In the genomic region with DNA sequence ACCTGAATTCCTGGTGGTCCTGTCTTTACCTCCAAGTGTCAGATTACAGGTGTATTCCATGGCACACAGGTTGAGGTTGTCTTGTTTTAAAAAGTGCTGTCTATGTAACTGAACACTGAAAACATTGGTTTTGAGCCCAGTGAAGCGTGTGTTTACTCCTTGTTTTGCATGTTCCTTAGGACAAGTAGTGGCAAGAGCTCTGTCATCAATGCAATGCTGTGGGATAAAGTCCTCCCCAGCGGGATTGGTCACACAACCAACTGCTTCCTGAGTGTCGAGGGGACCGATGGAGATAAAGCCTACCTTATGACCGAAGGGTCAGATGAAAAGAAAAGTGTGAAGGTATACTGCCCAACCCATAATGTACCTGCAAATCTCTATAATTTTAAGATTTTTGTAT, we compare ENCODE assay signal across 22 mouse cellular contexts. TPM values are rescaled to one million over a fixed set of nuclear protein-coding genes. Genes with fewer than 3 reads are reported as not detected.
DNase-seq lines count a peak whose midpoint lies in the region; ATAC-seq and TF ChIP-seq lines count a peak whose summit lies in the region.
"Had no signal": no experiment of that assay in that cellular context is flagged by ENCODE, and none has a peak within 500 bp of the region (broad histone marks: within the 10 kb centered on the region; RNA-seq: fewer than 3 reads in every experiment).

No protein-coding gene starts in this region.

- intact Hi-C loops in gastrocnemius, adult 2 months (cut with DNase I), result no loop called here
- intact Hi-C loops in heart, postnatal 36 days (cut with DNase I), result no loop called here

- no peaks in the 10 kb centered on the region for H3K27me3 ChIP-seq in heart, postnatal 0 days (ENCODE audit: control insufficient read depth, insufficient read depth, low read length)
- H3K27me3 ChIP-seq: embryonic facial prominence, embryonic 12.5 days; embryonic facial prominence, embryonic 15.5 days; heart, embryonic 15.5 days; hindbrain, embryonic 12.5 days had no signal

- H3K4me3 ChIP-seq in gastrocnemius, adult 2 months, result peak overlapping the region; percentile 36
- no peak overlapping the region for H3K4me3 ChIP-seq in heart, postnatal 0 days (ENCODE audit: low read depth, low read length)
- H3K4me3 ChIP-seq in layer of hippocampus, adult 2 months, result no peak overlapping the region; the same call in 1 of the 2 replicates
- no peak overlapping the region for H3K4me3 ChIP-seq in olfactory bulb, adult 2 months (ENCODE audit: insufficient read depth, low read depth, low read length)
- H3K4me3 ChIP-seq: embryonic facial prominence, embryonic 12.5 days; embryonic facial prominence, embryonic 15.5 days; heart, embryonic 15.5 days; hindbrain, embryonic 12.5 days had no signal

- ATAC-seq in heart, postnatal 0 days (ENCODE audit: insufficient read depth, low read depth), result no peak
- ATAC-seq: activated CD4-positive, CD25-positive, alpha-beta regulatory T cell, adult 4 months; forebrain, embryonic 14.5 days; inflammation-experienced regulatory T-cells, adult 6 months; intestine, embryonic 16.5 days had no signal

- WGBS in heart, postnatal 0 days, result 83% methylated on average over 5 of the region's 5 CpGs
- 84% methylated on average over 5 of the region's 5 CpGs for WGBS in olfactory bulb, adult 2 months

- no peak for TF ChIP-seq EP300 in heart, postnatal 0 days (IDR thresholded peaks at IDR 0.05; ENCODE audit: low read depth)

- H3K27ac ChIP-seq in gastrocnemius, adult 2 months, result peak overlapping the region; percentile 90
- H3K27ac ChIP-seq in heart, postnatal 0 days (ENCODE audit: low read depth), result peak overlapping the region; percentile 2; the same call in 1 of the 2 replicates
- H3K27ac ChIP-seq in layer of hippocampus, adult 2 months, result peak overlapping the region; percentile 83
- 0 out of 2 replicates have a peak overlapping the region, but pooled peaks have one; percentile 51 for H3K27ac ChIP-seq in olfactory bulb, adult 2 months (ENCODE audit: insufficient read depth, low read depth, low read length)
- H3K27ac ChIP-seq: embryonic facial prominence, embryonic 12.5 days; embryonic facial prominence, embryonic 15.5 days; heart, embryonic 15.5 days; hindbrain, embryonic 12.5 days had no signal

- no peak for DNase-seq in gastrocnemius, adult 2 months
- DNase-seq in gastrocnemius, adult 18-20 months (ENCODE audit: low spot score), result no peak
- DNase-seq in heart, postnatal 0 days (ENCODE audit: low spot score), result no peak
- DNase-seq in heart, postnatal 36 days, result no peak
- no peak for DNase-seq in layer of hippocampus, adult 2 months (ENCODE audit: low spot score in 2 of 2)
- DNase-seq in layer of hippocampus, adult 9-10 months (ENCODE audit: low spot score), result no peak
- no peak for DNase-seq in frontal cortex, adult 2 months (ENCODE audit: extremely low spot score in 1 of 2, low spot score in 1 of 2)

- peaks cover 65% of the 10 kb centered on the region for H3K36me3 ChIP-seq in heart, postnatal 0 days (replicated peaks; ENCODE audit: control insufficient read depth, insufficient read depth, low read length)

- H3K4me2 ChIP-seq in heart, postnatal 0 days (ENCODE audit: low read depth, low read length), result no peak overlapping the region
- H3K4me2 ChIP-seq: embryonic facial prominence, embryonic 12.5 days; embryonic facial prominence, embryonic 15.5 days; heart, embryonic 11.5 days; heart, embryonic 15.5 days; hindbrain, embryonic 12.5 days had no signal

- no peak for TF ChIP-seq CTCF in gastrocnemius, adult 2 months (IDR thresholded peaks at IDR 0.05)
- no peak for TF ChIP-seq CTCF in heart, postnatal 0 days (IDR thresholded peaks at IDR 0.05; ENCODE audit: low read depth)
- no peak for TF ChIP-seq CTCF in layer of hippocampus, adult 2 months (conservative IDR thresholded peaks at IDR 0.05)
- no peak for TF ChIP-seq CTCF in olfactory bulb, adult 2 months (IDR thresholded peaks at IDR 0.05; ENCODE audit: insufficient read depth, low read depth, low read length)

- TF ChIP-seq POLR2A in olfactory bulb, adult 2 months (IDR thresholded peaks at IDR 0.05; ENCODE audit: insufficient read depth, low read depth, low read length), result no peak

- H3K9ac ChIP-seq in heart, postnatal 0 days (replicated peaks; ENCODE audit: low read depth, low read length), result no peak overlapping the region
- H3K9ac ChIP-seq: embryonic facial prominence, embryonic 12.5 days; embryonic facial prominence, embryonic 15.5 days; forebrain, postnatal 0 days; heart, embryonic 15.5 days; hindbrain, embryonic 12.5 days had no signal

- no peaks in the 10 kb centered on the region for H3K9me3 ChIP-seq in heart, postnatal 0 days (replicated peaks; ENCODE audit: control insufficient read depth, low read length)
- H3K9me3 ChIP-seq: embryonic facial prominence, embryonic 12.5 days; embryonic facial prominence, embryonic 15.5 days; heart, embryonic 15.5 days; hindbrain, embryonic 12.5 days had no signal

- peaks cover 10% of the 10 kb centered on the region; the same call in 1 of the 2 replicates for H3K4me1 ChIP-seq in heart, postnatal 0 days (ENCODE audit: control insufficient read depth, insufficient read depth)
- no peaks in the 10 kb centered on the region for H3K4me1 ChIP-seq in olfactory bulb, adult 2 months (ENCODE audit: control insufficient read depth, insufficient read depth, low read length)
- H3K4me1 ChIP-seq: embryonic facial prominence, embryonic 12.5 days; embryonic facial prominence, embryonic 15.5 days; hindbrain, embryonic 12.5 days had no signal

RNA-seq across cellular contexts. Expression of a gene that starts 8.8 kb away (rescaled TPM):
- total RNA-seq in gastrocnemius, adult 2 months (2021), result 100 to 1,000 TPM; 216 to 304 TPM
- 100 to 1,000 TPM; 222 to 257 TPM for total RNA-seq in gastrocnemius, adult 18-20 months (2021)
- total RNA-seq in heart, postnatal 0 days (2014; rRNA removed; ENCODE audit: low replicate concordance), result 101 and 106 TPM in 2 replicates
- polyA plus RNA-seq in heart, postnatal 0 days (2015; fragmentation: Nextera tagmentation; extraction: Ambion mirVana), result 158 and 166 TPM in 2 replicates
- total RNA-seq in heart, postnatal 36 days (2021), result 100 to 1,000 TPM; 432 to 477 TPM
- total RNA-seq in layer of hippocampus, adult 2 months (2021), result 100 to 1,000 TPM in 1 of 2 experiments, 10 to 100 TPM in 1; 95.2 to 103 TPM
- polyA plus RNA-seq in olfactory bulb, adult 2 months (2012; ENCODE audit: insufficient read depth, insufficient read length, low replicate concordance, missing spikeins), result not detected in 2 replicates
- 107 and 127 TPM in 2 replicates for polyA plus RNA-seq in frontal cortex, adult 2 months (2012; rRNA removed)

RNA-seq across cellular contexts. Expression of a gene that starts 28.0 kb away (rescaled TPM):
- total RNA-seq in gastrocnemius, adult 2 months (2021), result 10 to 100 TPM; 31.8 to 33.1 TPM
- total RNA-seq in gastrocnemius, adult 18-20 months (2021), result 10 to 100 TPM; 28.7 to 32.4 TPM
- total RNA-seq in heart, postnatal 0 days (2014; rRNA removed; ENCODE audit: low replicate concordance), result 59.5 and 60.6 TPM in 2 replicates
- polyA plus RNA-seq in heart, postnatal 0 days (2015; fragmentation: Nextera tagmentation; extraction: Ambion mirVana), result 24.5 and 26.6 TPM in 2 replicates
- 10 to 100 TPM; 27.3 to 31.6 TPM for total RNA-seq in heart, postnatal 36 days (2021)
- total RNA-seq in layer of hippocampus, adult 2 months (2021), result 10 to 100 TPM; 31.7 to 36.1 TPM
- polyA plus RNA-seq in olfactory bulb, adult 2 months (2012; ENCODE audit: insufficient read depth, insufficient read length, low replicate concordance, missing spikeins), result not detected in 2 replicates
- 54.9 and 57.8 TPM in 2 replicates for polyA plus RNA-seq in frontal cortex, adult 2 months (2012; rRNA removed)

RNA-seq across cellular contexts. Expression of a gene that starts 46.1 kb away (rescaled TPM):
- total RNA-seq in gastrocnemius, adult 2 months (2021), result not detected
- under 1 TPM in 1 of 2 experiments, not detected in 1; 0.17 TPM for total RNA-seq in gastrocnemius, adult 18-20 months (2021)
- total RNA-seq in heart, postnatal 0 days (2014; rRNA removed; ENCODE audit: low replicate concordance), result not detected in 2 replicates
- 0.07 and 0.08 TPM in 2 replicates for polyA plus RNA-seq in heart, postnatal 0 days (2015; fragmentation: Nextera tagmentation; extraction: Ambion mirVana)
- total RNA-seq in heart, postnatal 36 days (2021), result not detected
- total RNA-seq in layer of hippocampus, adult 2 months (2021), result 1 to 10 TPM in 1 of 2 experiments, not detected in 1; 1.0 TPM
- polyA plus RNA-seq in olfactory bulb, adult 2 months (2012; ENCODE audit: insufficient read depth, insufficient read length, low replicate concordance, missing spikeins), result not detected in 2 replicates
- polyA plus RNA-seq in frontal cortex, adult 2 months (2012; rRNA removed), result 0.04 and 0.19 TPM in 2 replicates
- total RNA-seq: forebrain, postnatal 0 days; gastrocnemius, postnatal 14 days; heart, adult 18-20 months; hematopoietic stem cell, adult 5-6 weeks had no signal
- polyA plus RNA-seq: brain, embryonic 14.5 days; forebrain, embryonic 14.5 days; forebrain, postnatal 0 days; heart, embryonic 15.5 days; intestine, embryonic 16.5 days had no signal

Comparison
In these comparisons a context has a peak if more than half of its experiments do, and no peak if none do; other contexts are left out.
1. H3K27ac ChIP-seq: peak in every context shown above with its lines; median percentile 90 in gastrocnemius, adult 2 months; 83 in layer of hippocampus, adult 2 months; 51 in olfactory bulb, adult 2 months; 2 in heart, postnatal 0 days.